Mouse (Mus musculus) heart, embryonic 12.5 days (tissue): ENCODE measurements at regions not wholly inside any gene's neighbourhood (a gene's known extent, or its start where the extent isn't known, plus 50 kb on each side); places are given as distances from the start of the nearest gene placed in this dataset.
A peak's percentile ranks its signal among the peaks of the same experiment; 100 is the strongest.

Source experiments
- ATAC-seq: fragments of 200-750 bp; cut with Nextera tagmentation; 2 replicates; pipeline ENCODE4 v1.8.0; 2017; ENCODE audit warnings: moderate TSS enrichment, moderate library complexity; ENCODE audit not compliant: insufficient number of reproducible peaks, low FRiP score
- H3K27ac ChIP-seq: fragments of 300-500 bp; sonication (generic); 2 replicates; pipeline ENCODE4 v1.5.1; 2016; ENCODE audit warnings: mild to moderate bottlenecking, moderate library complexity; ENCODE audit not compliant: poor library complexity, severe bottlenecking
- H3K27me3 ChIP-seq: fragments of 300-500 bp; sonication (generic); replicated peaks from 2 replicates; pipeline ENCODE4 v1.6.1; 2016; ENCODE audit warnings: mild to moderate bottlenecking, moderate library complexity
- H3K36me3 ChIP-seq: fragments of 300-500 bp; sonication (generic); 2 replicates; pipeline ENCODE4 v1.6.1; 2016; ENCODE audit warnings: mild to moderate bottlenecking, moderate library complexity
- H3K4me1 ChIP-seq: fragments of 300-500 bp; sonication (generic); replicated peaks from 2 replicates; pipeline ENCODE4 v1.6.1; 2016; ENCODE audit warnings: mild to moderate bottlenecking
- H3K4me2 ChIP-seq: fragments of 300-500 bp; sonication (generic); 2 replicates; pipeline ENCODE4 v1.6.1; 2016; ENCODE audit warnings: mild to moderate bottlenecking, moderate library complexity
- H3K4me3 ChIP-seq: fragments of 300-500 bp; sonication (generic); 2 replicates; pipeline ENCODE4 v1.5.1; 2016; ENCODE audit warnings: mild to moderate bottlenecking
- H3K9ac ChIP-seq: fragments of 300-500 bp; sonication (generic); 2 replicates; pipeline ENCODE4 v1.6.1; 2016; ENCODE audit warnings: mild to moderate bottlenecking, moderate library complexity
- H3K9me3 ChIP-seq: fragments of 300-500 bp; sonication (generic); replicated peaks from 2 replicates; pipeline ENCODE4 v1.6.1; 2016; ENCODE audit warnings: mild to moderate bottlenecking, moderate library complexity
- WGBS: fragments of 180-500 bp; shearing (Covaris S2); methylation state at CpG from one replicate; pipeline ENCODE4 v1.1.7; 2016; 5-methylcytosine and 5-hydroxymethylcytosine counted together

GRCm38 (mm10) chr9:68254218-68254617, 399.4 kb upstream of the Rora start:
- Histone ChIP-seq H3K4me3 (no peak overlapping the region), H3K9me3 (peaks cover 3% of the 10 kb centered on the region; the same call in 1 of the 2 replicates), H3K27me3 (no peaks in the 10 kb centered on the region), H3K4me2 (no peak overlapping the region), H3K36me3 (no peaks in the 10 kb centered on the region), H3K4me1 (no peaks in the 10 kb centered on the region), H3K27ac (no peak overlapping the region), H3K9ac (no peak overlapping the region)
- 46% methylated on average over 3 of the region's 3 CpGs for WGBS
- no peak for ATAC-seq

GRCm38 (mm10) chr9:68268551-68268950, 385.0 kb upstream of the Rora start:
- ATAC-seq = no peak
- H3K27ac ChIP-seq = no peak overlapping the region
- H3K4me2 ChIP-seq = peak overlapping the region; percentile 20
- no peak overlapping the region for H3K4me3 ChIP-seq
- no peak overlapping the region for H3K9ac ChIP-seq
- H3K27me3 ChIP-seq = no peaks in the 10 kb centered on the region
- WGBS = 68% methylated on average over 18 of the region's 18 CpGs
- H3K9me3 ChIP-seq = 0 out of 2 replicates have a peak, but pooled peaks cover 10% of the 10 kb centered on the region
- H3K36me3 ChIP-seq = no peaks in the 10 kb centered on the region
- 0 out of 2 replicates have a peak, but pooled peaks cover 8% of the 10 kb centered on the region for H3K4me1 ChIP-seq

GRCm38 (mm10) chr9:68302232-68302925, 351.2 kb upstream of the Rora start:
- H3K27ac ChIP-seq = peak overlapping the region; percentile 94
- no peak overlapping the region for H3K4me3 ChIP-seq
- no peak overlapping the region for H3K9ac ChIP-seq
- no peak overlapping the region for H3K4me2 ChIP-seq
- H3K36me3 ChIP-seq = no peaks in the 10 kb centered on the region
- peak; percentile 87 for ATAC-seq
- 0 out of 2 replicates have a peak, but pooled peaks cover 2% of the 10 kb centered on the region for H3K9me3 ChIP-seq
- peaks cover 20% of the 10 kb centered on the region for H3K4me1 ChIP-seq
- WGBS = 7% methylated on average over 7 of the region's 7 CpGs
- H3K27me3 ChIP-seq = no peaks in the 10 kb centered on the region

- H3K9ac ChIP-seq = no peak overlapping the region
- H3K36me3 ChIP-seq = no peaks in the 10 kb centered on the region
- H3K4me2 ChIP-seq = no peak overlapping the region
- no peaks in the 10 kb centered on the region for H3K27me3 ChIP-seq
- no peak overlapping the region for H3K4me3 ChIP-seq
- H3K9me3 ChIP-seq = no peaks in the 10 kb centered on the region
- WGBS = 75% methylated on average over 3 of the region's 3 CpGs
- H3K27ac ChIP-seq = no peak overlapping the region
- H3K4me1 ChIP-seq = no peaks in the 10 kb centered on the region
- no peak for ATAC-seq
Measured at GRCm38 (mm10) chr9:68330721-68331120, 322.9 kb upstream of the Rora start.

GRCm38 (mm10) chr9:68340921-68341320, 312.7 kb upstream of the Rora start:
- WGBS = 19% methylated on average over 3 of the region's 3 CpGs
- Histone ChIP-seq H3K4me1 (no peaks in the 10 kb centered on the region), H3K4me3 (no peak overlapping the region), H3K27ac (no peak overlapping the region), H3K9me3 (no peaks in the 10 kb centered on the region; the same call in 1 of the 2 replicates), H3K27me3 (no peaks in the 10 kb centered on the region), H3K4me2 (no peak overlapping the region), H3K36me3 (no peaks in the 10 kb centered on the region), H3K9ac (no peak overlapping the region)
- ATAC-seq = no peak

- no peak for ATAC-seq
- H3K4me3 ChIP-seq = no peak overlapping the region
- no peak overlapping the region for H3K9ac ChIP-seq
- H3K27me3 ChIP-seq = no peaks in the 10 kb centered on the region
- H3K27ac ChIP-seq = no peak overlapping the region
- no peaks in the 10 kb centered on the region for H3K36me3 ChIP-seq
- no peak overlapping the region for H3K4me2 ChIP-seq
- H3K9me3 ChIP-seq = no peaks in the 10 kb centered on the region; the same call in 1 of the 2 replicates
- no peaks in the 10 kb centered on the region for H3K4me1 ChIP-seq
- WGBS = 81% methylated on average over 3 of the region's 3 CpGs
Measured at GRCm38 (mm10) chr9:68341511-68341910, 312.1 kb upstream of the Rora start.

- ATAC-seq = no peak
Measured at GRCm38 (mm10) chr9:68347426-68347825, 306.2 kb upstream of the Rora start.

GRCm38 (mm10) chr9:68351466-68351865, 302.1 kb upstream of the Rora start:
- Histone ChIP-seq H3K27ac (no peak overlapping the region), H3K36me3 (no peaks in the 10 kb centered on the region), H3K27me3 (no peaks in the 10 kb centered on the region), H3K9ac (no peak overlapping the region), H3K4me3 (no peak overlapping the region), H3K9me3 (no peaks in the 10 kb centered on the region), H3K4me2 (no peak overlapping the region), H3K4me1 (no peaks in the 10 kb centered on the region)
- no peak for ATAC-seq
- 76% methylated on average over 4 of the region's 4 CpGs for WGBS

More at GRCm38 (mm10) chr9:68347426-68347825, 306.2 kb upstream of the Rora start:
- 68% methylated on average over 6 of the region's 6 CpGs for WGBS
- Histone ChIP-seq H3K27ac (no peak overlapping the region), H3K27me3 (no peaks in the 10 kb centered on the region), H3K9ac (no peak overlapping the region), H3K4me3 (no peak overlapping the region), H3K36me3 (no peaks in the 10 kb centered on the region), H3K9me3 (no peaks in the 10 kb centered on the region), H3K4me1 (no peaks in the 10 kb centered on the region), H3K4me2 (no peak overlapping the region)

GRCm38 (mm10) chr9:68354470-68354869, 299.1 kb upstream of the Rora start:
- Histone ChIP-seq H3K27ac (no peak overlapping the region), H3K4me2 (no peak overlapping the region), H3K9me3 (no peaks in the 10 kb centered on the region), H3K27me3 (no peaks in the 10 kb centered on the region), H3K4me1 (no peaks in the 10 kb centered on the region), H3K4me3 (no peak overlapping the region), H3K36me3 (no peaks in the 10 kb centered on the region), H3K9ac (no peak overlapping the region)
- no peak for ATAC-seq
- WGBS = 71% methylated on average over 4 of the region's 4 CpGs

GRCm38 (mm10) chr9:68356078-68356477, 297.5 kb upstream of the Rora start:
- H3K9ac ChIP-seq = no peak overlapping the region
- H3K9me3 ChIP-seq = no peaks in the 10 kb centered on the region
- no peaks in the 10 kb centered on the region for H3K4me1 ChIP-seq
- no peaks in the 10 kb centered on the region for H3K36me3 ChIP-seq
- H3K4me3 ChIP-seq = no peak overlapping the region
- H3K4me2 ChIP-seq = no peak overlapping the region
- no peak overlapping the region for H3K27ac ChIP-seq
- no peaks in the 10 kb centered on the region for H3K27me3 ChIP-seq
- ATAC-seq = no peak
- WGBS = 83% methylated on average over 4 of the region's 4 CpGs

GRCm38 (mm10) chr9:68357231-68357630, 296.4 kb upstream of the Rora start:
- no peaks in the 10 kb centered on the region for H3K9me3 ChIP-seq
- ATAC-seq = no peak
- H3K4me1 ChIP-seq = no peaks in the 10 kb centered on the region
- no peaks in the 10 kb centered on the region for H3K27me3 ChIP-seq
- no peaks in the 10 kb centered on the region for H3K36me3 ChIP-seq
- H3K9ac ChIP-seq = no peak overlapping the region
- no peak overlapping the region for H3K4me2 ChIP-seq
- H3K4me3 ChIP-seq = no peak overlapping the region
- WGBS = 47% methylated on average over 5 of the region's 5 CpGs
- H3K27ac ChIP-seq = no peak overlapping the region

- 66% methylated on average over 3 of the region's 3 CpGs for WGBS
- no peak for ATAC-seq
- no peaks in the 10 kb centered on the region for H3K9me3 ChIP-seq
- no peak overlapping the region for H3K4me3 ChIP-seq
- no peaks in the 10 kb centered on the region for H3K36me3 ChIP-seq
- H3K4me1 ChIP-seq = no peaks in the 10 kb centered on the region
- H3K27me3 ChIP-seq = no peaks in the 10 kb centered on the region
- no peak overlapping the region for H3K27ac ChIP-seq
- no peak overlapping the region for H3K4me2 ChIP-seq
- no peak overlapping the region for H3K9ac ChIP-seq
Measured at GRCm38 (mm10) chr9:68366973-68367372, 286.6 kb upstream of the Rora start.
